Mouse (Mus musculus): ENCODE data around the gene Col8a2. TPM values are rescaled to one million over a fixed set of nuclear protein-coding genes. Genes with fewer than 3 reads are reported as not detected.

Gene Col8a2
- polyA plus RNA-seq, 1 experiment from 2014 or later = 1.1 TPM

GRCm38 (mm10) chr4:126288085-126288666 lies 1.6 kb downstream of the Col8a2 start:
- Histone ChIP-seq H3K27ac (replicated peaks; ENCODE audit: low read depth, low read length) (no peak overlapping the region), H3K9me3 (ENCODE audit: control insufficient read depth, low read length) (no peaks in the 10 kb centered on the region), H3K36me3 (ENCODE audit: control insufficient read depth, insufficient read depth, low read length) (no peaks in the 10 kb centered on the region), H3K27me3 (ENCODE audit: control insufficient read depth, insufficient read depth, low read length) (peaks cover 33% of the 10 kb centered on the region), H3K4me3 (replicated peaks; ENCODE audit: low read depth, low read length) (no peak overlapping the region), H3K4me2 (ENCODE audit: low read length) (no peak overlapping the region), H3K9ac (replicated peaks; ENCODE audit: low read length) (no peak overlapping the region), H3K4me1 (ENCODE audit: control insufficient read depth, insufficient read depth, low read length) (no peaks in the 10 kb centered on the region)
- 33% methylated on average over 17 of the region's 17 CpGs for WGBS
- DNase-seq (no peak), ATAC-seq (ENCODE audit: low FRiP score, low TSS enrichment) (no peak)

DNA sequence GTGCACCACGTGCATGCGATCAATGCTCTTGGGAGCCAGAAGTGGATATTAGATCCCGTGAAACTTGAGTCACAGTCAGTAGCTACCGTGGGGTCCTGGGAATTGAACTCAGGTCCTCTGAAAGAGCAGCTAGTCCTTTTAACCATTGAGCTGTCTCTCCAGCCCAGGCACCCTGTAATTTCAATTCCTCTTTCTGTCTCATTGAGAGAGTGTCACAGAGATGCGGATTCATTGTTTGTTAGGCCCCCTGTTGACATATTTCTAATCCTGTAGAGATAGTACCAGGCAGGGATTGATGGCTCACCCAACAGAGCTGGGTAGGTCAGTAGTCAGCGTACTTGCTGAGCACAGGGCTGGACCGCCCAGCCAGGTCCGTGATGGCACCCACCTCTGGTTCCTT lies 3.7 kb downstream of the Col8a2 start:
- no peak overlapping the region for H3K4me3 ChIP-seq (replicated peaks; ENCODE audit: low read depth, low read length)
- no peak overlapping the region for H3K27ac ChIP-seq (replicated peaks; ENCODE audit: low read depth, low read length)
- H3K9me3 ChIP-seq (ENCODE audit: control insufficient read depth, low read length) = no peaks in the 10 kb centered on the region
- H3K27me3 ChIP-seq (ENCODE audit: control insufficient read depth, insufficient read depth, low read length) = peaks cover 36% of the 10 kb centered on the region
- WGBS = 84% methylated on average over 8 of the region's 8 CpGs
- no peaks in the 10 kb centered on the region for H3K36me3 ChIP-seq (ENCODE audit: control insufficient read depth, insufficient read depth, low read length)
- no peaks in the 10 kb centered on the region for H3K4me1 ChIP-seq (ENCODE audit: control insufficient read depth, insufficient read depth, low read length)
- DNase-seq = no peak
- no peak overlapping the region for H3K9ac ChIP-seq (replicated peaks; ENCODE audit: low read length)
- no peak for ATAC-seq (ENCODE audit: low FRiP score, low TSS enrichment)
- no peak overlapping the region for H3K4me2 ChIP-seq (ENCODE audit: low read length)

DNA sequence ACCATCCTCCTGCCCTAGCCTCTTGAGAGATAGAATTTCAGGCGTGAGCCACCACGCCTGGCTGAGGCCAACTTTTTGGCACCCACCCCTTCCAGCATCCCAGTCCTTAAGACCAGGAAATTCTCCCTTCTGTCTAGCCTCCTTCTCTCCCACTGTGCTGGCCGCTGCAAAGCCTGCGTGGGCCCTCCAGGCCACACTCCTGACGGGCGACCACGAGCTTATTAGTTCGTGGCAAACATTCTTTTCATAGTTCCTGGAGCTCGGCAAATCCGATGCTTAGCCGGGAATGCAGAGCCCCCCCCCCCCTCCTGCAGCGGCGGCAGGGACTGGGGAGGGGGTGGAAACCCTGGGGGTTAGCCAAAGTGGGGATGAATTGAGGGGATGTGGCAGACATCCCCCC lies 4.6 kb downstream of the Col8a2 start:
- 20% methylated on average over 13 of the region's 13 CpGs for WGBS
- H3K9ac ChIP-seq (replicated peaks; ENCODE audit: low read length) = no peak overlapping the region
- no peak overlapping the region for H3K4me3 ChIP-seq (replicated peaks; ENCODE audit: low read depth, low read length)
- no peaks in the 10 kb centered on the region for H3K4me1 ChIP-seq (ENCODE audit: control insufficient read depth, insufficient read depth, low read length)
- no peak overlapping the region for H3K27ac ChIP-seq (replicated peaks; ENCODE audit: low read depth, low read length)
- no peaks in the 10 kb centered on the region for H3K36me3 ChIP-seq (ENCODE audit: control insufficient read depth, insufficient read depth, low read length)
- DNase-seq = no peak
- no peak for ATAC-seq (ENCODE audit: low FRiP score, low TSS enrichment)
- H3K27me3 ChIP-seq (ENCODE audit: control insufficient read depth, insufficient read depth, low read length) = peaks cover 37% of the 10 kb centered on the region
- no peak overlapping the region for H3K4me2 ChIP-seq (ENCODE audit: low read length)
- H3K9me3 ChIP-seq (ENCODE audit: control insufficient read depth, low read length) = no peaks in the 10 kb centered on the region

GRCm38 (mm10) chr4:126295152-126295551 lies 8.6 kb downstream of the Col8a2 start:
- Histone ChIP-seq H3K9me3 (ENCODE audit: control insufficient read depth, low read length) (no peaks in the 10 kb centered on the region), H3K36me3 (ENCODE audit: control insufficient read depth, insufficient read depth, low read length) (no peaks in the 10 kb centered on the region), H3K4me2 (ENCODE audit: low read length) (no peak overlapping the region), H3K4me3 (replicated peaks; ENCODE audit: low read depth, low read length) (no peak overlapping the region), H3K27ac (replicated peaks; ENCODE audit: low read depth, low read length) (no peak overlapping the region), H3K27me3 (ENCODE audit: control insufficient read depth, insufficient read depth, low read length) (peaks cover 32% of the 10 kb centered on the region), H3K9ac (replicated peaks; ENCODE audit: low read length) (no peak overlapping the region), H3K4me1 (ENCODE audit: control insufficient read depth, insufficient read depth, low read length) (peaks cover 8% of the 10 kb centered on the region; the same call in 1 of the 2 replicates)
- 74% methylated on average over 6 of the region's 6 CpGs for WGBS
- no peak for ATAC-seq (ENCODE audit: low FRiP score, low TSS enrichment)
- DNase-seq = no peak

DNA sequence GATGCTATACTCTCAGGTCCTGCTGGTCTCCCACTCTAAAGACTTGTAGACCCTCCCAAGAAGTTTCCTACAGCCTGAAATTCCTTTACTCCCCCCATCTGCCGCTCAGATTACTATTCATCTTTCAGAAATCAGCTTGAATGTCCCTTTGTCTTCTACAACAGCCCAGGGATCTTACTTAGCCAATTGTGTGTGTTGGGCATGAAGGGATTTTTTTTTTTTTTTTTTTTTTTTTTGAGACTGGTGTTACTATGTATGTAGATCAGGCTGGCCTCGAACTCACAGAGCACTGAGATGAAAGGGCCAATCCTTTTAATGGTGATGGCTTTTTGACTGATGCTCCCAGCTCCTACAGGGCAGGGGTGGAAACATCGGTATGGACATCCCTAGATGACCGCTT lies 9.3 kb downstream of the Col8a2 start:
- 40% methylated on average over 4 of the region's 4 CpGs for WGBS
- Histone ChIP-seq H3K27ac (replicated peaks; ENCODE audit: low read depth, low read length) (no peak overlapping the region), H3K36me3 (ENCODE audit: control insufficient read depth, insufficient read depth, low read length) (no peaks in the 10 kb centered on the region), H3K4me3 (replicated peaks; ENCODE audit: low read depth, low read length) (no peak overlapping the region), H3K4me1 (ENCODE audit: control insufficient read depth, insufficient read depth, low read length) (peaks cover 9% of the 10 kb centered on the region), H3K9me3 (ENCODE audit: control insufficient read depth, low read length) (no peaks in the 10 kb centered on the region), H3K27me3 (ENCODE audit: control insufficient read depth, insufficient read depth, low read length) (peaks cover 40% of the 10 kb centered on the region), H3K4me2 (ENCODE audit: low read length) (no peak overlapping the region), H3K9ac (replicated peaks; ENCODE audit: low read length) (no peak overlapping the region)
- ATAC-seq (ENCODE audit: low FRiP score, low TSS enrichment) (no peak), DNase-seq (no peak)

- Histone ChIP-seq H3K4me1 (ENCODE audit: control insufficient read depth, insufficient read depth, low read length) (peaks cover 13% of the 10 kb centered on the region), H3K9me3 (ENCODE audit: control insufficient read depth, low read length) (no peaks in the 10 kb centered on the region), H3K27ac (replicated peaks; ENCODE audit: low read depth, low read length) (no peak overlapping the region), H3K27me3 (ENCODE audit: control insufficient read depth, insufficient read depth, low read length) (peaks cover 47% of the 10 kb centered on the region), H3K36me3 (ENCODE audit: control insufficient read depth, insufficient read depth, low read length) (no peaks in the 10 kb centered on the region), H3K9ac (replicated peaks; ENCODE audit: low read length) (peak overlapping the region; percentile 59), H3K4me3 (replicated peaks; ENCODE audit: low read depth, low read length) (peak overlapping the region; percentile 28), H3K4me2 (ENCODE audit: low read length) (peak overlapping the region; percentile 67)
- WGBS = 2% methylated on average over 34 of the region's 34 CpGs
- DNase-seq = peak; percentile 75
- no peak for ATAC-seq (ENCODE audit: low FRiP score, low TSS enrichment)
These were observed 10.1 kb downstream of the Col8a2 start for GRCm38 (mm10) chr4:126296617-126297101.

- Histone ChIP-seq H3K4me2 (ENCODE audit: low read length) (peak overlapping the region; percentile 37), H3K9me3 (ENCODE audit: control insufficient read depth, low read length) (peaks cover 1% of the 10 kb centered on the region), H3K9ac (replicated peaks; ENCODE audit: low read length) (peak overlapping the region; percentile 26; the same call in 1 of the 2 replicates), H3K27me3 (ENCODE audit: control insufficient read depth, insufficient read depth, low read length) (peaks cover 53% of the 10 kb centered on the region), H3K27ac (replicated peaks; ENCODE audit: low read depth, low read length) (no peak overlapping the region), H3K4me3 (replicated peaks; ENCODE audit: low read depth, low read length) (peak overlapping the region; percentile 17), H3K4me1 (ENCODE audit: control insufficient read depth, insufficient read depth, low read length) (peaks cover 13% of the 10 kb centered on the region), H3K36me3 (ENCODE audit: control insufficient read depth, insufficient read depth, low read length) (no peaks in the 10 kb centered on the region)
- no peak for ATAC-seq (ENCODE audit: low FRiP score, low TSS enrichment)
- DNase-seq = no peak
- WGBS = under 1% methylated on average over 50 of the region's 50 CpGs
These were observed 14.5 kb downstream of the Col8a2 start for GRCm38 (mm10) chr4:126300916-126301583.

- peaks cover 3% of the 10 kb centered on the region for H3K9me3 ChIP-seq (ENCODE audit: control insufficient read depth, low read length)
- peak overlapping the region; percentile 26; the same call in 1 of the 2 replicates for H3K9ac ChIP-seq (replicated peaks; ENCODE audit: low read length)
- H3K27ac ChIP-seq (replicated peaks; ENCODE audit: low read depth, low read length) = no peak overlapping the region
- peaks cover 48% of the 10 kb centered on the region for H3K27me3 ChIP-seq (ENCODE audit: control insufficient read depth, insufficient read depth, low read length)
- peaks cover 8% of the 10 kb centered on the region for H3K4me1 ChIP-seq (ENCODE audit: control insufficient read depth, insufficient read depth, low read length)
- DNase-seq (no peak), ATAC-seq (ENCODE audit: low FRiP score, low TSS enrichment) (no peak)
- H3K4me3 ChIP-seq (replicated peaks; ENCODE audit: low read depth, low read length) = peak overlapping the region; percentile 17
- 5% methylated on average over 27 of the region's 27 CpGs for WGBS
- H3K4me2 ChIP-seq (ENCODE audit: low read length) = peak overlapping the region; percentile 37
- no peaks in the 10 kb centered on the region for H3K36me3 ChIP-seq (ENCODE audit: control insufficient read depth, insufficient read depth, low read length)
These were observed 15.2 kb downstream of the Col8a2 start for GRCm38 (mm10) chr4:126301584-126302309.
